Mouse (Mus musculus) liver, postnatal 0 days (tissue): ENCODE results near the gene Hoxa3. TPM values are rescaled to one million over a fixed set of nuclear protein-coding genes. Genes with fewer than 3 reads are reported as not detected.

ENCODE experiments used
- ATAC-seq: fragments of 200-750 bp; cut with Nextera tagmentation; 2 replicates; pipeline ENCODE4 v1.8.0; 2017; ENCODE audit warnings: mild to moderate bottlenecking, moderate library complexity
- DNase-seq: peaks from one replicate; pipeline ENCODE4 v3.0.0-alpha.2; 2016
- H3K27ac ChIP-seq: fragments of 300-500 bp; sonication (generic); 2 replicates; pipeline ENCODE4 v1.5.1; 2014; ENCODE audit warnings: antibody characterized with exemption, moderate library complexity, mild to moderate bottlenecking, low read depth
- H3K27me3 ChIP-seq: fragments of 300-500 bp; sonication (generic); 2 replicates; pipeline ENCODE4 v1.6.1; 2014; ENCODE audit warnings: low read length, control low read depth, mixed read lengths; ENCODE audit not compliant: insufficient read depth
- H3K36me3 ChIP-seq: fragments of 300-500 bp; sonication (generic); replicated peaks from 2 replicates; pipeline ENCODE4 v1.6.1; 2014; ENCODE audit warnings: mild to moderate bottlenecking, control low read depth, low read length, moderate library complexity, mixed read lengths; ENCODE audit not compliant: insufficient read depth
- H3K4me1 ChIP-seq: fragments of 300-500 bp; sonication (generic); 2 replicates; pipeline ENCODE4 v1.6.1; 2014; ENCODE audit warnings: antibody characterized with exemption, mild to moderate bottlenecking, control low read depth; ENCODE audit not compliant: insufficient read depth
- H3K4me2 ChIP-seq: fragments of 300-500 bp; sonication (generic); 2 replicates; pipeline ENCODE4 v1.6.1; 2014; ENCODE audit warnings: low read depth, mild to moderate bottlenecking, low read length, moderate library complexity, mixed read lengths
- H3K4me3 ChIP-seq: fragments of 300-500 bp; sonication (generic); 2 replicates; pipeline ENCODE4 v1.5.1; 2014; ENCODE audit warnings: low read depth, low read length
- H3K9ac ChIP-seq: fragments of 300-500 bp; sonication (generic); replicated peaks from 2 replicates; pipeline ENCODE4 v1.6.1; 2014; ENCODE audit warnings: mild to moderate bottlenecking, moderate library complexity
- H3K9me3 ChIP-seq: fragments of 300-500 bp; sonication (generic); 2 replicates; pipeline ENCODE4 v1.6.1; 2016; ENCODE audit warnings: mild to moderate bottlenecking, control low read depth, low read length, mixed read lengths
- CTCF ChIP-seq: sonication (generic); IDR thresholded peaks from 2 replicates; pipeline ENCODE4 v1.5.1; 2016; ENCODE audit warnings: antibody characterized with exemption, low read depth
- EP300 ChIP-seq: IDR thresholded peaks from 2 replicates; pipeline ENCODE4 v1.6.1; 2016; ENCODE audit warnings: antibody characterized with exemption, low read depth, mild to moderate bottlenecking
- WGBS: fragments of 180-500 bp; shearing (Covaris S2); extraction: QIAGEN DNeasy Blood & Tissue Kit; methylation state at CpG from one replicate; pipeline ENCODE4 v1.1.7; 2014; ENCODE audit not compliant: insufficient replicate concordance; 5-methylcytosine and 5-hydroxymethylcytosine counted together
- polyA plus RNA-seq: library from polyadenylated mRNA; unstranded; fragments of >200 nt; fragmentation: Nextera tagmentation; extraction: Ambion mirVana; gene quantifications from 2 replicates; pipeline ENCODE4 v1.2.1, GENCODE M21; 2015

The Hoxa3 gene
- polyA plus RNA-seq, 1 experiment from 2014 or later, result 0.16 TPM

GRCm38 (mm10) chr6:52251177-52251879 is 38.2 kb upstream of the Hoxa3 start:
- Histone ChIP-seq H3K9me3 (no peaks in the 10 kb centered on the region), H3K9ac (no peak overlapping the region), H3K27me3 (peaks cover 98% of the 10 kb centered on the region), H3K4me1 (no peaks in the 10 kb centered on the region), H3K4me2 (no peak overlapping the region), H3K4me3 (no peak overlapping the region), H3K36me3 (no peaks in the 10 kb centered on the region), H3K27ac (no peak overlapping the region)
- no peak for TF ChIP-seq CTCF
- no peak for TF ChIP-seq EP300
- DNase-seq (no peak), ATAC-seq (no peak)
- 10% methylated on average over 7 of the region's 7 CpGs for WGBS

- H3K27me3 ChIP-seq, result peaks cover 99% of the 10 kb centered on the region
- H3K4me1 ChIP-seq, result peaks cover 6% of the 10 kb centered on the region; the same call in 1 of the 2 replicates
- no peak overlapping the region for H3K4me3 ChIP-seq
- no peak for DNase-seq
- no peak overlapping the region for H3K9ac ChIP-seq
- no peak for TF ChIP-seq CTCF
- TF ChIP-seq EP300, result no peak
- WGBS, result 2% methylated on average over 4 of the region's 4 CpGs
- no peak overlapping the region for H3K27ac ChIP-seq
- ATAC-seq, result no peak
- H3K9me3 ChIP-seq, result no peaks in the 10 kb centered on the region
- H3K4me2 ChIP-seq, result no peak overlapping the region
- no peaks in the 10 kb centered on the region for H3K36me3 ChIP-seq
Observed at GRCm38 (mm10) chr6:52249826-52250225, 36.7 kb upstream of the Hoxa3 start.

DNA sequence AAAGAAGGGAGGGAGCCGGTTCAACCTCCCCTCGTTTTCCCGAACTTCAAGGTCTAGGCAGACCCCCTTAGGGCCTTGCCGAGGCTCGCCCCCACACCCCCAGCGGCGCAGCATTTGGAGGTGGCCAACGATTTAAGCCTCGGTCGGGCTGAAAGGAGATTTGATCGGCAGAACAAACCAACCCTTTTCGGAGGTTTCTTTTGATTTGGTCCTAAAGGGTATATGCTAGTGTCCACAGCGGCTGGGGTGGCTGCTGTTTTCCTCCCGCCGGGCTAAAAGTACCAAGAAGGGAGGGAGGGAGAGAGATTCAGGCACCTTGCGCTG is 36.2 kb upstream of the Hoxa3 start:
- H3K4me3 ChIP-seq, result no peak overlapping the region
- H3K27ac ChIP-seq, result no peak overlapping the region
- WGBS, result 1% methylated on average over 16 of the region's 16 CpGs
- H3K36me3 ChIP-seq, result no peaks in the 10 kb centered on the region
- DNase-seq (no peak), ATAC-seq (no peak)
- H3K27me3 ChIP-seq, result peaks cover 99% of the 10 kb centered on the region
- TF ChIP-seq CTCF (no peak), EP300 (no peak)
- no peaks in the 10 kb centered on the region for H3K9me3 ChIP-seq
- no peak overlapping the region for H3K4me2 ChIP-seq
- H3K9ac ChIP-seq, result no peak overlapping the region
- peaks cover 8% of the 10 kb centered on the region; the same call in 1 of the 2 replicates for H3K4me1 ChIP-seq

- WGBS, result 3% methylated on average over 26 of the region's 27 CpGs
- Histone ChIP-seq H3K9me3 (no peaks in the 10 kb centered on the region), H3K27me3 (peaks cover 99% of the 10 kb centered on the region), H3K4me2 (no peak overlapping the region), H3K4me1 (peaks cover 8% of the 10 kb centered on the region; the same call in 1 of the 2 replicates), H3K36me3 (no peaks in the 10 kb centered on the region), H3K9ac (no peak overlapping the region), H3K4me3 (no peak overlapping the region), H3K27ac (no peak overlapping the region)
- TF ChIP-seq EP300 (no peak), CTCF (no peak)
- DNase-seq (no peak), ATAC-seq (no peak)
Observed at GRCm38 (mm10) chr6:52248638-52249414, 35.7 kb upstream of the Hoxa3 start.

- Histone ChIP-seq H3K4me2 (no peak overlapping the region), H3K4me1 (peaks cover 8% of the 10 kb centered on the region; the same call in 1 of the 2 replicates), H3K27me3 (peaks cover 99% of the 10 kb centered on the region), H3K9ac (no peak overlapping the region), H3K4me3 (no peak overlapping the region), H3K9me3 (no peaks in the 10 kb centered on the region), H3K36me3 (no peaks in the 10 kb centered on the region), H3K27ac (no peak overlapping the region)
- 2% methylated on average over 23 of the region's 23 CpGs for WGBS
- TF ChIP-seq EP300, result no peak
- no peak for TF ChIP-seq CTCF
- no peak for ATAC-seq
- no peak for DNase-seq
Observed at GRCm38 (mm10) chr6:52247766-52248637, 34.9 kb upstream of the Hoxa3 start.

- TF ChIP-seq EP300 (no peak), CTCF (no peak)
- Histone ChIP-seq H3K4me3 (no peak overlapping the region), H3K27ac (no peak overlapping the region), H3K4me2 (no peak overlapping the region), H3K27me3 (peaks cover 99% of the 10 kb centered on the region), H3K36me3 (no peaks in the 10 kb centered on the region), H3K9me3 (no peaks in the 10 kb centered on the region), H3K4me1 (peaks cover 8% of the 10 kb centered on the region; the same call in 1 of the 2 replicates), H3K9ac (no peak overlapping the region)
- ATAC-seq (no peak), DNase-seq (no peak)
- WGBS, result 3% methylated on average over 3 of the region's 3 CpGs
Observed at GRCm38 (mm10) chr6:52246916-52247315, 33.8 kb upstream of the Hoxa3 start.
